Mouse (Mus musculus) heart, adult 8-10 months (tissue): Measurements from ENCODE around the gene Tmc6. TPM values are rescaled to one million over a fixed set of nuclear protein-coding genes. Genes with fewer than 3 reads are reported as not detected.

Source experiments
- DNase-seq: peaks from one replicate; pipeline ENCODE4 v3.0.0; 2022; ENCODE audit warnings: low spot score
- total RNA-seq, 4 experiments: library from RNA; stranded (reverse); gene quantifications; 2 replicates each; pipeline ENCODE4 v1.2.4; 2022

Tmc6 gene
- total RNA-seq, 4 experiments from 2014 or later, result 11.7 to 14.6 (median 12.8) TPM

- no peak for DNase-seq
Observed at GRCm38 (mm10) chr11:117755891-117756290, 26.1 kb downstream of the Tmc6 start.

DNA sequence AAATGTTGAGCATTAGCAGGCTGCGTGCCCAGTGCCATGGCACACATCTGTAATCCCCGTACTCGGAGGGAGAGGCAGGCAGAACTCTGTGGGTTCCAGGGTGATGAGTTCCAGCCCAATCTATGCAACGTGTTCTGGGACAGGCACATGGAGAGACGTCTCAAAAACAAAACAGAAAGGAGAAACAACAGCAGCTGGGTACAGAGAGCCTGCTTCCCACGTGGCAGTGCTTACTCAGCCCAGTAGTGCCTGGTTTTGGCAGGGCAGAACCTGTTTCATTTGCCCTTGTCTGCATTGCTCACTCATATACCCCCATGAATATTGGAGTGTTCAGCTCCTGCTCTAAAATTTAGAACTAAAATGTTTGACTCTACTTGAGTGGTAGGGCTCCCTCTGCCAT, 30.5 kb downstream of the Tmc6 start:
- no peak for DNase-seq

DNA sequence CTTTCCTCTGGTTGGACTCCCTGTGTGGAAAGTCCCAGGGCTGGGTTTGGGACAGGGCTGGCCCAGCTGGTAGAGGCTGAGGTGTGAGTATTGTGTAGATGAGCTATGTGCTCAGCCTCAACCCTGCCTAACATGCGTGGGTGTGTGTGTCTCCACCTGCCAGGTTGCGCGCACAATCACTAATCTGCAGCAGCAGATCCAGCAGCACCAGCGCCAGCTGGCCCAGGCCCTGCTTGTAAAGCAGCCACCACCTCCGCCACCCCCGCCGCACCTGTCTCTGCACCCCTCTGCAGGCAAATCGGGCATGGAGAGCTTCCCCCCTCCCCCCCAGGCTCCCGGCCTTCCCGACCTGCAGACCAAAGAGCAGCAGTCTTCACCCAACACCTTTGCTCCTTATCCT, 32.6 kb downstream of the Tmc6 start:
- no peak for DNase-seq

DNA sequence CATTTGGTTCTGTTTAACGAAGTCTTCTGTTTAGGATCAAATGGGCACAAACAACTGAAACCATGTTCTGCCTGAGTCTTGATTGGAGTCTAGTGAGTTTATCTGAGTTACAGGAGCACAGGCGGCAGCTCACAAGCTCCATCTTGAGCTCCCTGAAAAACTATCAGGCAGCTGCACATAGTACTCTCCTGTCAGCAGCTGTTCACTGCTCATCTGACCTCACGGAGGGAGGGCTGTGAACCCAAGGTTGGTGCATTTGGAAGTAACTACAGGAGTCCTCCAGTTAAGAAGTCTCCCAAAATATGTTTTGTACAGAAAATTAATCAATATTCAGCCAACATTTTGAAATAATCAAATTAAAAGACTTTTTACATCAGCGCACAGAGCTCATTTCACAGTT, 33.4 kb downstream of the Tmc6 start:
- no peak for DNase-seq

DNA sequence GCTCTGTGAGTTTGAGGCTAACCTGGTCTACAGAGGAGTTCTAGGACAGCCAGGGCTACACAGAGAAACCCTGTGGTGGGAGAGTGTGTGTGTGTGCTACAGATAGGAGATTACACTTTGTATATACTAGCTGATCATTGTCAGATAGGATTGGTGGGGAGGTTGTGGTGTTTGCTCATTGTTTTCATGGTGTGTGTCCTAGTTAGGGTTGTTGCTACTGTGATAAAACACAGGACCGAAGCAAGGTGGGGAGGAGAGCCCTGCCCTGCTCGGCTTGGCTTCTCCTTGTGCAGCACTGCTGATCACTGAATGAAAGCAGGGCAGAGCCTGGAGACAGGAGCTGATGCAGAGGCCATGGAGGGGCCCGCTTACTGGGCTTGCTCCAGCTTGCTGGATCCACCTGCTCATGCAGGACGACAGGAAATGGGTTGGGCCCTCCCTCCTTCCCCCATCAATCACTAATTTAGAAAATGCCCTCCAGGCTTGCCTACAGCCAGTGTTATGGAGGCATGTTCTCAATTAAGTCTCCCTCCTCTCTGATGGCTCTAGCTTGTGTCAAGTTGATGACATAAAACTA, 38.5 kb downstream of the Tmc6 start:
- no peak for DNase-seq

- no peak for DNase-seq
Observed at GRCm38 (mm10) chr11:117742715-117743114, 39.3 kb downstream of the Tmc6 start.

- no peak for DNase-seq
Observed at GRCm38 (mm10) chr11:117742243-117742642, 39.8 kb downstream of the Tmc6 start.

DNA sequence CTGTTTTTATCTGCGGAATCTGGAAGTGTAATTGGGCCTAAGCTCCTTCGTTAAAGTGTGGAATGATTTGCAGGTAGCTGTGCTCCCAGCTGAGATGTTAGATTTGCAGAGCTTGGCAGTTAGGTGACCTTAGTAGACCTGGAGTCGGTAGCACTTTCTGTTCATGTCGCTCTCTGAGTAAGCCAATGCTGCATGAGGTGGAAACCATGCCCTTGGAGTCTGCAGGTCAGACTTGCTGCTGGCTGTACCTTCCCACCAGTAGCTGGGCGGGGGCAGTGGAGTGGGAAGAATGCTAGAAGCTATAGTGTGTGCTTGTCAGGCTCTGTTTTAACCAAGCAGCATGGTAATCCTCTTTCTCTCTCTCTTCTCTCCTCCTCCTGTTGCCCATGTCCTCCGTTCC, 40.9 kb downstream of the Tmc6 start:
- no peak for DNase-seq

- no peak for DNase-seq
Observed at GRCm38 (mm10) chr11:117738123-117738522, 43.9 kb downstream of the Tmc6 start.

- no peak for DNase-seq
Observed at GRCm38 (mm10) chr11:117736037-117736689, 45.8 kb downstream of the Tmc6 start.

DNA sequence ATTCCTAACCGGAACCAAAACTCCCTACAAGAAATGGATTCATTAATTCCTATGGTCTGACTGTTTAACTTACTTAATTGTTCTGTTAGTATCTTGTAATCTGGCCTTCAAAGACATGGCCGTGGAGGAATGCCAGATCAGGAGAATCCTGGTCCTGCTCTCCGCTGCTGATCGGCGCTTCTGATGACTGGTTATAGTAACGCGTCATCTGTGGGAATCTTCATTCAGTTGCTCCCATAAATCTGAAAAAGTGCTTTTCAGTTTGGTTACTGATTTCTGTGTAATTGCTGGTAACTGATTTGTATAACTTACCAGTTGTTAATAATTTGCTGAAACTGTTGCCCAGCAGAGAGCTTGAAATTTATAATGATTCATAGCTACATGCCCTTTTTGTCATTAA, 50.5 kb downstream of the Tmc6 start:
- DNase-seq, result no peak

DNA sequence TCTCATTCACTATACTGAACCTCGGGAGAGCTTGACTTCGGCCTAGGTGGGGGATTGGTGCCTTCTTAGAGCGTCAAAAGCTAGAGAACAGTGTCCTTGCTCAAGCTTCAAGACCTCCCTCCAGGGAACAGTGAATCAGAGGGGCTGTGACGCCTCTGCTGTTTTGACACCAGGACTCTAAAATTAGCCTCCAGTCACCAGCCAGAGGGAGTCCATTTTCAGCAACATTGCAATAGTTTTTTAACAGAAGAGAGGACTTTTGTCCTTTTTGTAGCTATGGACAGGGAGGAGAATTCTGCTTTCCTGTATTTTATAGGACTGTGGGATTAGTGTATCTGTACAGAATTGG, 51.5 kb downstream of the Tmc6 start:
- no peak for DNase-seq

GRCm38 (mm10) chr11:117729798-117730489, 52.1 kb downstream of the Tmc6 start:
- DNase-seq, result no peak

DNA sequence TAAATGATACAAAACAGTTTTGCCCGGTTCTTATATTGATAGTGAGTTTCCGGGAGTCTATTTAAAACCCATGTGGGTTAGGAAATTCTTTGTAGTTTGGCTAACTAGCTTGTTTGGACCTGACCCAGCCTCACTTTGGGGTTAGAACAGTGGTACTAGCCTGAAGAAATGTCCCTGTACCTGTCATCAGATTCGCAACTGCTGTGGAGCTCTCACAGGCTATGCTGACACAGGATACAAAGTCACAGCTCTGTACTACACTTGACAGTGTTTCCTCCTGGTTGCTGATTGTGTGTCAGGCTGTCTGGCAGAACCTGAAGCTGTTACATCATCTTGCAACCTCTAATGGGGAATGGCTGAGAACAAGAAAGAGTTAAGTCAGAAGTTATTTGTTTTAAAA, 52.7 kb downstream of the Tmc6 start:
- no peak for DNase-seq

- DNase-seq, result peak; percentile 38
Observed at GRCm38 (mm10) chr11:117728841-117729240, 53.2 kb downstream of the Tmc6 start.

DNA sequence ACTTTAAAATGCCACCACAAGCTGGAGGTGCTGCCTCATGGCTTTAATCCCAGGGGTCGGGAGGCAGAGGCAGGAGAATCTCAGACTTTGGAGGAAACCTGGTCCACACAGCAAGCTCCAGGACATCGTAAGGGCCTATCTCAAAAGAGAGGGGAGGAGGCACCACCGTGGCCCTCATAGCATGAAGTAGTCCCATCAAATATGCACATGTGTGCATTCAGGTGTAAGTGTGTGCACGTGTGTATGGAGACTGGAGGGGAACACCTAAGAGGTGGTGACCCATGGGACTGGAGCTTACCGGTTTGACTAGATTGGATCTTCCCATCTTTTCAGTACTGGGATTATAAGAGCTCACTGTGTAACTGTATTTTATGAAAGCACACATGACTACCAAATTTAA, 53.8 kb downstream of the Tmc6 start:
- no peak for DNase-seq

GRCm38 (mm10) chr11:117727031-117727430, 55.0 kb downstream of the Tmc6 start:
- no peak for DNase-seq

DNA sequence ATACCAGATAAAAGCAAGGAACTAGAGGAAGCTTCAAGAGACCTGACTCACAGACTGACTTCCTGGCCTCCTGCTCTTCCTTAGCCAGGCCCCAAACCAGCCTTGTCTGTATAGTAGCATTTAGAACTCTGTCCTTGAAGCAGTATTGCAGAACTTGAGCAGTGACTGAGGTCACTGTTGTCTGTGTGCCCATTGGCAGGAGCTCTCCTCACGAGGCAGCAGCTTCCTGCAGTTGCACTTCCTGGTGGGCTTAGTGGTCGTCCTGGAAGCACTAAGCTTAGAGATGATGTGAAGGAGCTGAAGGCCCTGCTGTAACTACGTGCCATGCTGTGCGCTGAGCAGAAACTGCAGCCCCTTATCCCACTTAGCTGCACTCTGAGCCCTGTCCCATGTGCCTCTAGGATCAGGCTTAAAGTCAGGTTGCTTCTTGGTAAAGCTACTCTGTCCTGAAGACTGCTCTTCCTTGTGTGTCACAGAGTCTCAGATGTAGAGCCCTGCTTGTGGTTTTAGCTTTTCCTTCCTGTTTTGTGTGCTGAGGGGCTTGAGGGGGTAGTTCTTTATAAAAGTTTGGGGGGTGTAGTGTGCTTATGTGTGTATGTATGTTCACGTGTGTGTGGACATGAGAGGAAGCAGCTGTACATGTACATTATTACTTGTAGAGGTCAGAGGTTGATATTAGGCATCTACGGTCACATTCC, 57.2 kb downstream of the Tmc6 start:
- DNase-seq, result no peak

GRCm38 (mm10) chr11:117718838-117719237, 63.2 kb downstream of the Tmc6 start:
- DNase-seq, result no peak
